Mouse (Mus musculus) monocyte, adult 2 months (primary cell): Measurements from ENCODE around the gene Csrnp2.
A peak's percentile ranks its signal among the peaks of the same experiment; 100 is the strongest.

ENCODE experiments used
- DNase-seq, 2 experiments: peaks; one replicate each; pipeline ENCODE4 v3.0.0; 2022; ENCODE audit warnings: low spot score in 2 of 2, low read depth in 1 of 2

Csrnp2 gene

DNA sequence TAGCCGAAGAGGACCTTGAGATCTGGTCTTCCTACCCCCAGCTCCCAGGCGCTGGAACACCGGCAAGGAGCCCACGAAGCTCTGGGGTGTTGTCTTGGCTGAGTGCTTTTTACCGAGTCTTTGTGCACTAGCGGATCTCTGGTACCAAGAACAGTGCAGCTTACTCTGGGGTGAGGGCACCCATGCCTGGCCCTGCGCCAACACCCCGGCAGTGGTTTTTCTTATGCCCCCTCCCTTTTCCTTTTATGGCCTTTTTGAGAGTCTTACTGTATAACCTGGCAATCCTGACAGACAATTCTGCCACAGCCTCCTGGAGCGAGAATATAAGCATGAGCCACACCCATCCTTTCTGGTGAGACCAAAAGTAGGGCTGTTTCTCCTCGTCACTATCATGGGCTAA is 16.9 kb downstream of the Csrnp2 start:
- DNase-seq, result no peak

DNA sequence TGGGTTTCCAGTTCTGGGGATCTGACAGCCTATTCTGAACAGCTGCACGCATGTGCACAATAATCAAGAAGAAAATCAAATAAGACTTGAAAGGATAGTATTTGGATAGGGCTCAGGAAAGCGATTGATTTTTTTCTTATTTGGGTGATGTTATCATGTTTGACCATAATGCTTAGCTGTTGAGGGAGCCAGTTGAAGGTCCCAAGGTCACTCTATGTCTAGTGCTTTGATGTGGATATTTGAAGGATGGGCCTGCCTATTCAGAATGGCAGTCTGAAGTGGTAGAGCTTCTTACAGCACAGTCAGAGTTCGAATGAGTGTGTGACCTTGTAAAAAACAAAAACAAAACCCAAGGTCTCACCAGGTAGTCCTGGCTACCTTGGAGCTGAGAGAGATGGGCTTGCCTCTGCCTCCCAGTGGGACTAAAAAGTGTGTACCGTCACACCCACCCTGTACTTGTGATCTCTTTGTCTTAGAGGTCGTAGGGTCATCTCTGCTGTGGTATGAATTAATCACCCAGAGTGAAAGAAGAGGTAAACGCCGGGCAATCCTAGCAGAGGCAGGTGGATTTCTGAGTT is 21.3 kb downstream of the Csrnp2 start:
- DNase-seq, result no peak

DNA sequence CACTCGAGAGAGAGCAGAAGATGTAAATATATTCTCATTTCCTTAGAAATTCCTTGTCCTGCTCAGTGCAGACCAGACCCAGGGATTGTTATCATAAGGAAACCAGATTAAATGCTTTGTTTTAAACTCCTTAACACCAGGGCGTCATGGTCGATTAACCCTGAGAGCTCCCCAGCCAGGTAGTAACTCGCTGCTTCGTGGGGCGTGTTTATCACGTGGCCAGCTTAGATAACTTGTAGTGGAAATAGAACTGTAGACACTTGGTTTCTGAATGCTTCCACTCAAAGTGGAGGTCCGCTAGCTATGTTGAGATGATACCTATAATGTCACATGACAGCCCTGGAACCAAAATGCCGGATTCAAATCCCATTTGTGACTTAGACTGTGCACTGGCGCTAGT is 25.3 kb downstream of the Csrnp2 start:
- DNase-seq, result no peak

DNA sequence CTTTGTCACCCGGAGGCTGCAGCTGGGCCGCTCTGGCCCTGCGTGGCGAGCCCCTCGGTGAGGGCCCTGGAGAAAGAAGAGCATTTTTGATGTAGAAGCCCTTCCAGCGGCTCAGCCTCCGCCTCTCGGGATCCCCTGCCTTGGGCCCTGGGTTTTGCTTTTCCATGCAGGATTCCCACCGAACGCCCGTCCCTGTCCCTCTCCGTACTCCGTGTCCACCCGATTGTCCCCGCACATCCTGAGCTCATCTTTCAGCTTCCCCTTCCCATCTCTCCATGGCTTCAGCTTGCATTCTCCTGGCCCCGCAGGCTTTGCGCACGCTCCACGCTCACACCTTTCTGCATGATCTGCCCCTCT is 26.1 kb downstream of the Csrnp2 start:
- DNase-seq, result no peak

DNA sequence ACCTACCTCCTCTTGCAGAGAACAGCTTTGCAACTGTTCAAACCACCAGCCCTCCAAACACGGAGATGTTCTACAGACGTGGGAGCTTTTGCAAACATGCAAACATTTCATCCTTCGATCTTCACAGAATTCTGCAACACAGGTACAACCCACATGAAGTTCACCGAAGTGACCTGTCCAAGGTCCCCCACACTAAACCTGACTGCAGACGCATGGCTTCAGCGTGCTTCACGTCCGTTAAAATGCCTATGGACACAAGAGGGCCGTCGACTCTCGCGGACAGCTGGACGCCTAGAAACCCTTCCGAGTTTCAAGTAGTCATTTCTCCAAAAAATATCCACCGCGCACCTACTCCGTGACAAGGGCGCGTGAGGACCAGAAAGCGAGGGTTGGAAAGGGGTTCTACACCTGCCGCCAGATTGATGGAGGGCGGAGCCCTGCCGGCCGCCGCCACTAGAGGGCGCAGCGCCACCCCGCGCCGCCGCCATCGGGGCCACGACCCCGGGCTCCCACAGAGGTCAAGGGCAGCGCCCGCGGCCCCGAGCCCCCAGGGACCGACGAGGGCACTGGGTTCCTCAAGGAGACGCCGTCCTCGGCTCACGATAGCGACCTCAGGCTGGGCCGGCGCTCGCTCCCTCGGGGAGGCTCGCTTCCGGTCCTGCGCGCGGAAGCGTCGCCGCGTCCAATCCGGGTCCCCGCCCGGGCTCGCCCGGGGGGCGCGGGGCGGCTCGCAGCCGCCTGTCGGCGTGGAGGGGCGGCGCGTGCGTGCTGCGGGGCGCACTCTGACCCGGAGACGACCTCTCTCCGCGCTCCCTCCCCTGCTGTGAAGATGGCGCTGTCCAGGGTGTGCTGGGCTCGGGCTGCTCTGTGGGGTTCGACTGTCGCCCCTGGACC is 26.7 kb downstream of the Csrnp2 start, which contains the start of gene Letmd1:
Letmd1 (plus strand) TSS at position 729 of the 894 bp plus-strand sequence.
- DNase-seq, result peak; percentile 20 to 68

DNA sequence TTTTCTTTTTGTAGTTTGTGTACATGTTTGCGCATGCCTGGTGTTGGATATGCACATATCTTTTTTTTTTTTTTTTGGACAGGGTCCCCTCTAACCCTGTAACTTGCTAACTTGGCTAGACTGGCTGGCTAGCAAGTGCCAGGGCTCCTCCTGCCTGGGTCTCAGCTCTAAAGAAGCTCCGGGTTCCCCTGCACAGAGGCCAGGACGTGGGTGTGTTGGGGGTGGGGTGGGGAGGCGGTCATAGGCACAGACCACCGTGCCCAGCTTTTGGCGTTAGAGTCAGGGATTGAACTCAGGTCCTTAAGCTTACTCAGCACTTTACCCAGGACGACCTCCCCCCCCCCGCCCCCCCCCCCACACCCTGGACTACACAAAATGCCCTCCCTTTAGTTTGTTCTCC is 27.6 kb downstream of the Csrnp2 start:
- DNase-seq, result no peak

DNA sequence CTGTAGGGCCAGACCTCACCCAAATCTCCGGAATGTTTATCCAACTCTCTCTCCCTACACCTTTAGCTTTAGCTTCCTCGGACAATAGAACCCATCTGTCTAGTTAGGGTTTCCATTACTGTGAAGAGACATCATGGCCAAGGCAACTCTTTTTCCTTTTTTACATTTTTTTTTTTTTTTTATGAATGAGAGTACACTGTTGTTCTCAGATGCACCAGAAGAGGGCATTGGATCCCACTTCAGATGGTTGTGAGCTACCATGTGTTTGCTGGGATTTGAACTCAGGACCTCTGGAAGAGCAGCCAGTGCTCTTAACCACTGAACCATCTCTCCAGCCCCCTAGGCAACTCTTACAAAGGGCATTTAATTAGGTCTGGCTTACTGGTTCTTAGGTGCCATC is 29.9 kb downstream of the Csrnp2 start:
- DNase-seq, result no peak

DNA sequence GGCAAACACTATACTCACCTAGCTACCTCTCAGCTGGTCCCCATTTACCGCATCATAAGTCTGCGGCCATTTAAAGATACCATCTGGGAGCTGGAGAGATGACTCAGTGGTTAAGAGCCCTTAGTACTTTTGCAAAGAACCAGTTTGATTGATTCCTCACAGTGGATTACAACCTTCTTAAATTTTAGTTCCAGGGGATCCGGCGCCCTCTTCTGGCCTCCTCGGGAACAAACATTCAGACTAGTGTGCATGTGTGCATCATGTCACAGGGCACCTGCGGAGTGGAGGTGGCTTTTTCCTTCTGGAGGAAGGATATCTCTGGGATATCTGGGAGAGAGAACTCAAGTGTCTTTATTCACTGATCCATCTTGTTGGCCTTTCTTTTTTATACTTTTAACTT is 31.6 kb downstream of the Csrnp2 start:
- peak in 1 of 2 experiments; percentile 61 for DNase-seq

DNA sequence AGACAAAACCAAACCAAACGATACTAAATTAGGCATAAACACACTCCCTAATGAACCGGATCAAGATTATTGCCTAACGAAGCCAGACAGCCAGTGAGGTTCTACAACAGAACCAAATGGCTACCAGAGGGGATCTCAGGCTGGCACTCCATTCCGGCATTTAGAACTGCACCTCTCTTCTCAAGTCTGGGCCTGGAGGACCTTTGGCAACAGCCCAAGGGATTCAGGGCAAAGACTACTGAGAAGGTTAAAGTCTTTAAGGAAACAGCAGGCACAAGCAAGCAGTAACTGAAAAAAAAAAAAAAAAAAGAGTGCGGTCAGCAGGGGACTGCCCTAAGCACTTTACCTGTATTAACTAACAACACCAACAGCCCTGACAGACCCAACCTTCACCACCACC is 33.2 kb downstream of the Csrnp2 start:
- no peak for DNase-seq

DNA sequence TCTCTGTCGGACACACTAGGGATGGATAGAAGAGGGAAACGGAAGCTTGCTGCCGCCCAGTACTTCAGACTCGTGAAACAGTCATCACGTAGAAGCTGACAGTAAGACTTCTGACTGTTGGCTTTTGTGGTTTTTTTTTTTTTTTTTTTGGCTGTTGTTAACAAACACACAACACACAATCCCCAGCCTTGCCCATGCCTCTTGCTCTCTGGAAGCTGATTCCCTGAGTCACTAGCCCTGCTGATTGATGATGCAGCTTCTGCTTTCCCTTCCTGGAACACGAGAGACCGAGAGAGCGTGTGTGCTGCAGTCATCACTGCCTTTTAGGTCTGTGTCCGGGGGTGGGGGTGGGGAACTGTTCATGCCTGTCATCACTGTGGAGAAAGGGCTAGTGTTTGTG is 33.6 kb downstream of the Csrnp2 start:
- DNase-seq, result no peak

DNA sequence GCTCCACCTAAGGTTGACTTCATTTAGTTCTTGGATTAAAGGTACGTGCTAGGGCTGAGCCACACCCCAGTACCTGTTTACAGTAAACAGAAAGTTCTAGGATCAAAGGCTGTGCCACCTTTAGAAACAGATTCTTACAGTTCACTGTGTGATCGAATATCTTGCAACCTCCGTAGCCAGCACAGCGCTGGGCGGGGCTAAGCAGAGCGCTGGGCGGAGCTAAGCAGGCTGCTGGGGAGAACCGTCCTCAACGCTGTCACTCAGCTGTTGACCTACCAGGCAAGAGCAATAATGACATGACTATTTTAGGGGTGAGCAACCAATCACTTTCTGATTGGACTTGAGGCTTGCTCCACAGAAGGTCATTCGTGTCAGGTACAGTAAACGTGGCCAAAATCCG is 34.3 kb downstream of the Csrnp2 start:
- no peak for DNase-seq

DNA sequence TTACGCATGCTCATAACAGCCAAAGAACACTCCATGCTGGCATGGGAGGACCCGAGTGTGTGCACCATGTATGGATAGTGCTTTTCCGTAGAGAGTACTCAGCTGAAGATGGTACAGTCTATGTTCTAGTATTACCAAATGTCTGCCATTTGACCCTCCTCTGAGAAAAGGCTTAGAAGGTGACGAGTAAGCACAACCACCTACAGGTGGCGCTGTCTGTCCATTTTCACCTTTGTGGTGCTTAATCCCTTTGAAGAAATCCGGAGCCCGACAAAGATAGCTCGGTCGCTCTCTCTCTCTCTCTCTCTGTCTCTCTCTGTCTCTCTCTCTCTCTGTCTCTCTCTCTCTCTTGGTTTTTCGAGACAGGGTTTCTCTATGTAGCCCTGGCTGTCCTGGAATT is 37.2 kb downstream of the Csrnp2 start:
- DNase-seq, result no peak

DNA sequence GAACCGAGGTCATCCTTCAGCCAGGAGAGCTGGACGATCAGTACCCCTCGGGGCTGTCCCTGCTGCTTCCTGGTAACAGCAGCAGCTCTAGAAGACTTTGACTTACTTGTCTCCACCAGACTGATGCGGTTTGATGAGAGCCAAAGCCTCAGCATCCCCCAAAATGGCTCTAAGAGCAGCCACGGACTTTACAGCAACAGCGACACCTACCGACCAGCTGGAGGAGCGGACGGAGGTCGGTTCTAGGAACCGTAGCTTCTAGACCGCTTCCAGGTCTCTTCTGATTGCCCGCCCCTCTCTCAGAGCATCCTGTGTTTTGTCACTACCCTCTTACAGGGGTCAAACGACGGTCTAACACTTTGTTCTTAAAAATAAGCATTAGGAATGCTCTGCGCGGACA is 37.9 kb downstream of the Csrnp2 start:
- no peak for DNase-seq

DNA sequence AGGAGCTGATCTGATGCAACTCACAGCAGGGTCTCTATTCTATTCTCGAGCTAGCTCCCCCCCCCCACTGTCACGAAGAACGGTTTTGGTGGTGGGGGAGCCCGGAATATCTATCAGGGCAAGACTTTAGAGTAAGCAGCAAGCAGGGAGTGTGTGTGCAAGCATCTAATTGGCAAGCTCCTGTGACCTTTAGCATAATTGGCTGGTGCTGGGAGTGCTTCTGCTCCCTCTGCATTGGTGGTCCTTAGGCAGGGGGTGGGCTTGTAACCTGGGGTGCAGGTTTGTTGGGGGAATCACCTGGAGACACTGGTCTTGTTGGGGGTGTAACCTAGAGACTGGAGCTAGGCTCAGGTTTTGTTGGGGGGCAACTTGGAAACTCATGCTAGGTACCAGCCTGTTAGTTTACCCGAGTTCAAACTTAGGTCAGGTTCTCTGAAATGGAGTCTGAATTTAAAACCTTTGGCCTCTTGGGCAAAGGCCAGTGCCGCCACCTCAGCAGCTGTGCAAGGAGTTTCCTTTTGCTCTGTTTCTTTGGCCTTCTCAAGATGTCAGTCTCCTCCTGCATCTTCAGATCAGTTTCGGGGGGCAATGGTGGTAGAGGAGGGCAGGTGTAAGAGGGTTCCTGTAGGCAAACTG is 38.8 kb downstream of the Csrnp2 start:
- no peak for DNase-seq

DNA sequence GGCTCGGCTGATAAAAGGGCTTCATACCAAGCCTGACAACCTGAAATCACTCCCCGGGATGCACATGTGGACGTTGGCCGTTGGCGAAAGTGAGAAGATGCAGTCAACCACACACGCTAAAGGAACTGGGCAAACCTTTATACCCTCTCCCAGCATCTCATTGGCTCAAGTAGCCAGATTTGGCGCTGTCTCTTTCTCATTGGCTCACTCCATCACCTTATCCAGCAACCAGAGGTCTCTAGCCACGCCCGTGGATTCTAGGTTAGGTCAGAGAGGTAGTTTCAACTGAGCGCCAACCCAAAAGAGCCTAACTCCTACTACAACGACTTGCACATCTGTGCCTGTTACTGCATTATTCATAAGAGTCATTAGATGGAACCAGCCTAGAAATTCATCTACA is 42.8 kb downstream of the Csrnp2 start:
- DNase-seq, result no peak

DNA sequence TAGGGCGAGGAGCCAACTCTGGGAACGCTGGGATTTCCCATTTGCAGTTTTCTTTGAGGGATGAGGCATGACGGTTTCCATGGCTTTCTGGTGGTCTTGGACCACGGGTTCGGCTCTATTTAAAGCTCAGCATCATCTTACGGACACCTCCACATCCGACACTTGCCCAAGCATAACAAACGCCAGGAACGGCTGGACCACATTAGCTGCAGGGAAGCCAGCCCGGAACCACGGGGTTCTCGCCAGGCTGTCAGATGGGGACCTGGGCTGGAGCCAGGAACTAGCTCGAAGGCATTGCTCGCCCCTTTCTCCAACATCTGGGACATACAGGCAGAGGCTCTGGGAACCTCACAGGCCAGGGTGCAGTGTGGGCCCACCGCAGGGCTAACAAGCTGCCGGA is 44.0 kb downstream of the Csrnp2 start:
- no peak for DNase-seq

DNA sequence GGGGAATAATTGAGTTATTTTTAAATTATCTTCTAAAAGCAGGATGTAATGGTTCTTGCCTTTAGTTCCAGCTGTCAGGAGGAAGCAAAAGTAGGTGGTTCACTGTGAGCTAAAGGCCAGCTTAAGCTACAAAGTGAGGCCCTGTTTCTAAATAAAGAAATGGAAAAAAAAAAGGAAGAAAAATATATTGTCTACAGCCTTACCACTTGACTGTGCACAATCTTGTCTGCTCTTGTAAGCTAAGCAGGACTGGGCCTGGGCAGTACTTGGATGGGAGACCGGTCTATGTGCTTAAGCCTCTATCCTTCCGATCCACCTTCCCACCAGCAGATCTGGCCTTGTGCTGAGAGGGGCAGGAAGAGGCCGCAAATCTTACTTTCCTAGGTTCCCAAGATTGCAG is 45.8 kb downstream of the Csrnp2 start:
- no peak for DNase-seq

DNA sequence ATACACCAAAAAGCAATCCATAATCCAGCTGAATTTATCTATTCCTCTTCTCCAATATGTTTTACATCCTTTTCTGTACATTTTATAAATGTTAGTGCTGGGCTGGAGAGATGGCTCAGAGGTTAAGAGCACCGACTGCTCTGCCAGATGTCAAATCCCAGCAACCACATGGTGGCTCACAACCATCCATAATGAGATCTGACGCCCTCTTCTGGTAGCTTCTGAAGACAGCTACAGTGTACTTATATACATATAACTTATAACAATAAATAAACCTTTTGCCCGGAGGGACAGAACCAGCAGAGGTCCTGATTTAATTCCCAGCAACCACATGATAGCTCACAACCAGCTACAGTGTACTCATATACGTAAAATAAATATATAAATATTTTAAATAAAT is 46.7 kb downstream of the Csrnp2 start:
- no peak for DNase-seq

DNA sequence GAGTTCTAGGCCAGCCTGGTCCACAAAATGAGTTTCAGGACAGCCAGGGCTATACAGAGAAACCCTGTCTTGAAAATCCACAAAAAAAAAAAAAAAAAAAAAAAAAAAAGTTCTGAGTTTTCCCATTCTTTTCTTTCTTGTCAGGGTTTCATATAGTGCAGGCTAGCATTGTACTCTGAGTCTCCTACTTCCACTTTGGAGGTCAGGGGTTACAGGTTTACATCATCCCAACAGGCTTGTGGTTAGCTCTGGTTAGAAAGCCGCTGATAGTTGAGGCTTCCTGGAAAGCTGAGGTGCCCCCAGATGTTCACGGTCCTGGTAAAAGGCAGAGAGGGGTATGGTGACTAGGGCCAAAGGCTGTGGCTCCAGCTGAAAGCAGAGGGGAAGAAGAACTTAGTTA is 48.4 kb downstream of the Csrnp2 start:
- DNase-seq, result no peak

DNA sequence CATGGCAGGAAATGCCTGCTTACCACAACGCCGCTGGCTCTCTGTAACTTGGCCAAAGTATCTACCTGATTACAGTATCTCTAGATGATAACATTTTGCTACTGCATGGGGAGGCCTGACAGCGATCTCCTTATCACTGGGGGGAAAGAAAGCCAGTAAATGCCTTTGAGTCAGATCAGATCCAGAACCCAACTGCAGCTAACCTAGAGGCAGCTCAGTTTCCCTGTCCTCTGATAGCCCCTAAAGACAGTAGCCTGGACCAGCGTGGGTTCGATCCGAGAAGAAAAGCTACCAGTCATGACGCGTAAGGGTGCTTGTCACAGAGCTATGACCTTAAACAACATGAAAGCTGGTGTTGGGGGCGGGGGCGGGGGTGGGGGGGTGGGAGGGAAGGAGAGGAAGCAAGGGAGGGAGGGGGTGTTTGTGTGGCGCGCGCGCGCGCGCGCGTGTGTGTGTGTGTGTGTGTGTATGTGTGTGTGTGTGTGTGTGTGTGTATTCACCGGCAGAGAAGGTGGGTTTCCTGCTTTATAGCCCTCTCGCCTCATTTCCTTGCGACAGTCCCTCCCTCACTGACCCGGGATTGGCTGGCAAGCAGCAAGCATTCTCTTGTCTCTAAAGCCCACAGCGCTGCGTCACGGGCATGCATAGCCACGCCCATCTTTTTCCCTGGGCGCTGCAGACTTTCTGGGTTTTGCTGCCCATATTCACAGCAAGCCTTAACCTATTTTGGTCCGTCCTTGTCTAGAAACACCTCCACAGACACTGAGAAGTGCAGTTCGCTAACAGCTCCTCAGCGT is 52.0 kb downstream of the Csrnp2 start:
- DNase-seq, result peak in 1 of 2 experiments; percentile 46

DNA sequence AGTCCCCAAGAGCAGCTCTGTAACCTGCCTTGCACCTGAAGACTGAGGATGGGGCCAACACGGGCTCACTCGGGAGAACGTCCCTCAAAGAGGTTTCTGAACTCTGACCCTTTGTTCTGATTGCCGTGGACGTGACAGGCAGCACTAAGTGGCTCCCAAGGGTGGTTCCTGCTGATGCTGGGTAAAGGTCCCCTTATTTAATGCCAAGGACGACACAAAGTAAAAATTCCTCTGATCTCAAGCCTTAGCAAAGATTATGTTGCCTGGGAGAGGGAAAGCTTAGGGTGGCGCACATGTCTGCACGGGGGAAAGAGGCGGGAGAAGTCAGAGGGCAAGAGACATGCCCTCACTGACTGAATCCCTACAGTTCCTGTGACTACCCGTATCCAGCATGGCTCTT is 58.8 kb downstream of the Csrnp2 start:
- DNase-seq, result no peak

DNA sequence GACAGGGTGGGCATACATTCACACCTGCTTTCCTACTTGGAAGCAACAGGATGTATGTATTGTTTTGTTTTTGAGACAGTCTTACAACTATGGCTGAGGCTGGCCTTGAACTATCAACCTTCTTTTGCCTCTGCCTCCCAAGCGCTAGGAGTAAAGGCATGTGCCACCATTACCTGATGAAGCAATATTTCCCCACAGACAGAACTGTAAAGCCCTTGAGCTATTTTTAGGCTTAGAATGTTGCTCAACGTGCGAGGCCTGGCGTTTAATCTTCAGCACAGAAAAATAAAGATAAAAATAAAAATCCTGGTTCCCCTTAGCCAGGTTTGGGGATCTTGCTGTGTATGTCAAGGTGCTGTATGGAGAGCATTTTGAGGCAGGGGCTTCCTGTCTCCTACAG is 59.2 kb downstream of the Csrnp2 start:
- DNase-seq, result no peak
